In the genomic region with DNA sequence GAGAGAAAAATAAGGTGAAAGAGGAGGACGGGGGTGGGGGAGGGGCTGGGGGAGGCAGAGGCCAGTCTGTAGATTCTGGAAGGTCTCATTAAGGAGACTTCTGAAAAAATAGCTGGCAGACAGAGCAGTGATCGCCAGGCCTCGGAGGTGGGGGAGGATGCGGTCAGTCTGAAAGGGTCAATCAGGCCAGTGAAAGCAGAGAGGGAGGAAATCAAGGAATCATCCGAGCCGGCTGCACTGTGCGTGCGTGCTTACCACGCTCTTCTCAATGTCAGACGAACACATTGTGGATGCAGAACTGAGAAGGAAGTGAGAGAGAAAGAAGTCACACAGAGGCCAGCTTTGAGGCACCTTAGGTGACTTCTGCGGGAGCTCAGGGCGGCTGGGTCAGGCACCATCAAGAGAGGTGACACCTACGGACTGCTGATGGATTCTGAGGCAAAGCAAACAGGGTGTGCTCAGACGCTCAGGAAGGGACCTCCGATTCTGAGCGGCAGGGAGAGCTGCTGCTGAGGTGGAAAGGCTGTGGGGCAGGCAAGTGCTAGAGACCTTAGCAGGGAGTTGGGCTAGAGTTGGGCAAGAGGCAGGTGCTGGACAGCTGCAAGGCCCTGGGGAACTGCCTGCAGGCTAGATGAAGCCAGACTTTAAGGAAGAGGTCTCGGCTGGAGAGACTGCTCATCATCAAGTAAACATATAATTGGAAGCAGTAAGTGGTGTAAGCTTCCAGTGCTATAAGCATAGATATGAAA, we compare ENCODE assay signal across 8 mouse cellular contexts.
A peak's percentile ranks its signal among the peaks of the same experiment; 100 is the strongest.
DNase-seq lines count a peak whose midpoint lies in the region; ATAC-seq and TF ChIP-seq lines count a peak whose summit lies in the region.

No protein-coding gene starts in this region.

- peak overlapping the region; percentile 48 for H3K4me2 ChIP-seq in heart, embryonic 15.5 days
- H3K4me2 ChIP-seq in liver, postnatal 0 days (ENCODE audit: low read depth, low read length): peak overlapping the region; percentile 46

- peak overlapping the region; percentile 18; the same call in 1 of the 2 replicates for H3K4me3 ChIP-seq in heart, adult 2 months
- 0 out of 2 replicates have a peak overlapping the region, but pooled peaks have one; percentile 4 for H3K4me3 ChIP-seq in heart, embryonic 15.5 days
- no peak overlapping the region for H3K4me3 ChIP-seq in liver, postnatal 0 days (ENCODE audit: low read depth, low read length)

- H3K36me3 ChIP-seq in heart, adult 2 months (ENCODE audit: control insufficient read depth, insufficient read depth, low read length): no peaks in the 10 kb centered on the region
- no peaks in the 10 kb centered on the region for H3K36me3 ChIP-seq in heart, embryonic 15.5 days
- H3K36me3 ChIP-seq in liver, postnatal 0 days (replicated peaks; ENCODE audit: insufficient read depth, low read length): no peaks in the 10 kb centered on the region

- no peaks in the 10 kb centered on the region for H3K79me2 ChIP-seq in heart, adult 2 months (replicated peaks; ENCODE audit: control insufficient read depth, insufficient read depth, low read length)

- no peak for TF ChIP-seq CTCF in heart, adult 2 months (IDR thresholded peaks at IDR 0.05)
- TF ChIP-seq CTCF in liver, postnatal 0 days (IDR thresholded peaks at IDR 0.05; ENCODE audit: low read depth): no peak

- peaks cover 6% of the 10 kb centered on the region for H3K4me1 ChIP-seq in heart, adult 2 months (ENCODE audit: control insufficient read depth, insufficient read depth, low read length)
- peaks cover 21% of the 10 kb centered on the region for H3K4me1 ChIP-seq in heart, embryonic 15.5 days (replicated peaks)
- H3K4me1 ChIP-seq in liver, postnatal 0 days (ENCODE audit: insufficient read depth): 0 out of 2 replicates have a peak, but pooled peaks cover 4% of the 10 kb centered on the region

- 0 out of 2 replicates have a peak overlapping the region, but pooled peaks have one; percentile 11 for H3K9ac ChIP-seq in heart, adult 2 months (ENCODE audit: low read depth, low read length)
- H3K9ac ChIP-seq in heart, embryonic 15.5 days: peak overlapping the region; percentile 5; the same call in 1 of the 2 replicates
- H3K9ac ChIP-seq in liver, postnatal 0 days (replicated peaks): no peak overlapping the region

- H3K27me3 ChIP-seq in heart, adult 2 months (ENCODE audit: control insufficient read depth, insufficient read depth, low read length): no peaks in the 10 kb centered on the region
- no peaks in the 10 kb centered on the region for H3K27me3 ChIP-seq in heart, embryonic 15.5 days
- no peaks in the 10 kb centered on the region for H3K27me3 ChIP-seq in liver, postnatal 0 days (ENCODE audit: insufficient read depth, low read length)

- no peaks in the 10 kb centered on the region for H3K9me3 ChIP-seq in heart, embryonic 15.5 days (replicated peaks)
- H3K9me3 ChIP-seq in liver, postnatal 0 days (ENCODE audit: low read length): no peaks in the 10 kb centered on the region

- 24% methylated on average over 17 of the region's 17 CpGs for WGBS in heart, adult 2 months
- WGBS in heart, embryonic 15.5 days: 11% methylated on average over 17 of the region's 17 CpGs
- WGBS in liver, postnatal 0 days (ENCODE audit: insufficient replicate concordance): 5% methylated on average over 17 of the region's 17 CpGs

- H3K27ac ChIP-seq in heart, adult 2 months: peak overlapping the region; percentile 42
- 0 out of 2 replicates have a peak overlapping the region, but pooled peaks have one; percentile 8 for H3K27ac ChIP-seq in heart, embryonic 15.5 days
- H3K27ac ChIP-seq in liver, postnatal 0 days (ENCODE audit: low read depth): no peak overlapping the region

- ATAC-seq in heart, embryonic 15.5 days (replicated peaks; ENCODE audit: insufficient number of reproducible peaks, insufficient read depth, low FRiP score, low read depth): no peak
- ATAC-seq in liver, postnatal 0 days: no peak; the same call in 1 of the 2 replicates

- no peak for DNase-seq in heart, adult 2 months
- no peak for DNase-seq in heart, postnatal 36 days
- peak; percentile 46 for DNase-seq in Muller cell, postnatal 12 days (ENCODE audit: inconsistent ontology term)
- DNase-seq in liver, postnatal 0 days: no peak
- no peak for DNase-seq in thymus, postnatal 14 days
- no peak for DNase-seq in natural killer cell, adult 2 months (ENCODE audit: low spot score in 2 of 2)
- no peak for DNase-seq in cerebellum, adult 18-20 months

- intact Hi-C loops in heart, adult 2 months (cut with DNase I): loop anchor here (2.0 kb wide), 1 partner anchor 23 kb away; no protein-coding TSS in a partner anchor
- intact Hi-C loops in heart, postnatal 36 days (cut with DNase I): loop anchor here (2.0 kb wide), 1 partner anchor 15 kb away; no protein-coding TSS in a partner anchor

- TF ChIP-seq EP300 in heart, adult 2 months (IDR thresholded peaks at IDR 0.05; ENCODE audit: insufficient read depth, low read depth, low read length): no peak
- no peak for TF ChIP-seq EP300 in liver, postnatal 0 days (IDR thresholded peaks at IDR 0.05; ENCODE audit: low read depth)

- no peak for TF ChIP-seq POLR2A in heart, adult 2 months (IDR thresholded peaks at IDR 0.05; ENCODE audit: insufficient read depth, low read depth, low read length)
